Mouse (Mus musculus): ENCODE results near the gene Hspb11.

Gene Hspb11

DNA sequence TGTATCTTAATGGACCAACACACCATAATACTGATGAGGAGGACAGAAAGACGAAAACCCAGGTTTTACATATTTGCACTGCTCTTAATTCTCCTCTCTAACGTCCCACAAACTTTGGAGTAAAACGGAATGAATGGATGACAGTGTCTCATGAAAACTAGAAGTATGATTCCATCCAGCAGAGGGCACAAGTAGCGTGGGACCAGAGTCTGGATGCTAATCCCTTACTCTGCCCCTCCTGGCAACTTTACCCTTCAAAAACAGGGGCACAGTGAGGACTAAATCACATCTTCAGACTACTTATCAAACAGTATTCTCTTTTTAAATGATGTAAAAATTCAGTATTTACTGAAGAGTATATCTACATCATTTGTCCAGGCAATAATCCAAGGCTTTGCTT lies 2.9 kb upstream of the Hspb11 start:
- DNase-seq (ENCODE audit: low spot score) = peak; percentile 83

DNA sequence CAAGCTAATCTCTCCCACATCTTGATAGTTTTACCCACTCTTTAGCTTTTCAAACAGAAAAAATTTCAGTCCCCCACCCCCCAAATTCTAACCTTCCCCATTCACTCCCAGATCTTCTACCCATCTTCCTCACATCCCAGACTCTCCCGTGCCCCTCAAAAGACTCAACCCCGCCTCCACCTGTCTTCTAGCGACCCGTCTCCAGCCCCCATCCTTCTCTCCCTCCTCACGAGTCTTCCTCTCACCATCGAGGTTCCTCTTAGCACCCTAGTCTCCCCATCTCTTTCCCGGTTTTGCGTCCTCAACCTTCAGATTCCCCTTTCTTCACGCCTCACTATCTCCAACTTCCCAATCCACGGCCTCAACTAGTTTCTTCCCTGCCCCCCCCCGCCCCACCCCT lies 871 bp upstream of the Hspb11 start:
- DNase-seq (ENCODE audit: low spot score) = peak; percentile 11

DNA sequence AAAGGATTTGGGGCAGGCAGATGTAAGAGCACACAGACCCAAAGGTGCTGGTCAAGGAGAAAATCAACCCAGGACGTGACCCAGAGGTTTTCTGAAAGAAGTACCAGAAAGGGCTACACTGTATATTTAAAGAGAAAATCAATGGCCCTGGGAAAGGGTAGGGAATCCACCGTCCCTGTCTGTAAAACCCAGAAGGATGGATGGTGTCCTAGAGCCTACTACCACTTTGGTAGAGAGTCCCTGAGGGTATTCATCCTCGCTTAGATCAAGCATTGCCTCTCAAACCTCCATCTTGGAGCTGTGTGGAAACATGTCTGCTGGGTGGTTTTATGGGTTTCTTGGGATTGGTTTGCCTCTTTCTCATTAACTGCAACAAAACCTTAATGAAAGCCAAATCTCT lies 1.0 kb downstream of the Hspb11 start:
- no peak for DNase-seq (ENCODE audit: low spot score)

DNA sequence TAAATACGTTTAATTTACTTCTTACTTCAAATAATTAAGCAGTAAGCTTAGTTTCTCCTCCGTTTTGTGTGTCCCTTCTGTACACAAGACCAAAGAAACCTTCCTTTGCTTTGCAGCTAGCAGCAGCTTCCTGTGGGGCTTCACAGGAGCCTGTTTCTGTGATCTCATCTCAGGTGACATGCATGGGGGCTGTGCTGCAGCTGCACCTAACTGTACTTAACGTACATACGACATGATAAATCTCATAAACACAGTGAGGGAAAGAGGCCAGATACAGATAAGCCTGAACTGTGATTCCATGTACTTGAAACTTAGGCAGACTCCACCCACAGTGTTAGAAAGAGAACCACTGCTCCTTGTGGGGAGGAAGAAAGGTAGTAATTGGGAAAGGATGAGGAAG lies 6.6 kb downstream of the Hspb11 start:
- DNase-seq (ENCODE audit: low spot score) = no peak

DNA sequence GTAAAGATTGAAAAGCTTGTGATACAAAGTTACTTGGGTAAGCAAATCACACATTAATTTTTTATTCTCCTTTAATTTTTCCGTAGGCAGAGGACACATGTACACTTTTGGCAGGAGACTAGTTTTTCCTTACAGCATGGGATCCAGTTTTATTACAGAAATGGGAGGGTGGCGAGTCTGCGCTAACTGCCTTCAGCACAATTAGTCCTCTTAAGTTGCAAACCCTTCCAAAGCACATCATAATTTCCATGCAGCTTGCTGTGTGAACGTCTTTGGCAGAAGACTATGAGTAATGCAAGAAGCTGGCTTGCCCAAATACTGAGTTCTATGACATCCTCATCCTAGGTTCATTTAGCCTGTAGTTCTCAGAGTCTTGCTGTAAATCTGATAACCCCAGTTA lies 20.3 kb downstream of the Hspb11 start:
- no peak for DNase-seq (ENCODE audit: low spot score)

DNA sequence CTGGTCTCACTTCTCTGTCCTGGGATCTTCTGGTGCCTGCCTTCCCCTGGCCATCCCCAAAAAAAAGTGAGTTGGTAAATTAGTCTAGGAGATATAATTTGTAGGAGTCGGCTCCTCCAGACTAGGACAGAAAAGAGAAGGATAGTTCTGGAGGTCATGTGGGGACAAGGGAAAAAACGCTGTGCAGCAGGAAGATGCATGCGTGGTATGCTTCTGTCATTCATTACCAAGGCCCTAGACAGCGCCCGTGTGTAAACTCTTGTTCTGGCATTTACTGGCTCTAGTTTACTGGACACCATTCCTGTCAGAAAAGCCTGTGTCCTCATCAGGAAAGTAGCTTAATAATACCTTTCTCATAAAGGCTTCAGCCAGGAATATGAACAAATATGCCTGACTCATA lies 21.1 kb downstream of the Hspb11 start:
- DNase-seq (ENCODE audit: low spot score) = no peak

DNA sequence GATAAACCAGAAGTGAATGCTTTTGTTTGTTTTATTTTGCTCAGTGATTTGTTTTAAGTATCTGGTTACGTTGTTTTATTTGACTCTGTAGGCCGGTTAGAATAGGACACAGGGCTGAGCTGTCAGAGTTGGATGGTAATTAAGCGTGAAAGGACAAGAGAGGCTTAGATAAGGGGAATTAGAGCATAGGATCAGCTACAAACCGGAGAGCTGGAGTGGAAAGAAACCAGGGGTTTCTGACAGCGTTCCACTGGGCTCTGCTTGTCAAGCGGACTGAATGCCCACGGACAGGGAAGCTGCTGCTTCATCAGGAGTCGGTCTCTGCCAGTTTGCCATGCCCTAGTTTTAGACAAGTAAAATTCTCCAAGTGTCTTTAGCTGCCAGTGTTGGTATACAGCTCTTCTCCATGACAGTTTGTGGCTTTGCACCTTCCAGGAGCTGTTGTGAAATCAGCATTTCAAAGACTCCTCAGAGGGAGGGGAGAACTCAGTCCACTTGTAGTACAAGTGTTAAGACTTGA lies 24.9 kb downstream of the Hspb11 start:
- peak; percentile 48 for DNase-seq (ENCODE audit: low spot score)

DNA sequence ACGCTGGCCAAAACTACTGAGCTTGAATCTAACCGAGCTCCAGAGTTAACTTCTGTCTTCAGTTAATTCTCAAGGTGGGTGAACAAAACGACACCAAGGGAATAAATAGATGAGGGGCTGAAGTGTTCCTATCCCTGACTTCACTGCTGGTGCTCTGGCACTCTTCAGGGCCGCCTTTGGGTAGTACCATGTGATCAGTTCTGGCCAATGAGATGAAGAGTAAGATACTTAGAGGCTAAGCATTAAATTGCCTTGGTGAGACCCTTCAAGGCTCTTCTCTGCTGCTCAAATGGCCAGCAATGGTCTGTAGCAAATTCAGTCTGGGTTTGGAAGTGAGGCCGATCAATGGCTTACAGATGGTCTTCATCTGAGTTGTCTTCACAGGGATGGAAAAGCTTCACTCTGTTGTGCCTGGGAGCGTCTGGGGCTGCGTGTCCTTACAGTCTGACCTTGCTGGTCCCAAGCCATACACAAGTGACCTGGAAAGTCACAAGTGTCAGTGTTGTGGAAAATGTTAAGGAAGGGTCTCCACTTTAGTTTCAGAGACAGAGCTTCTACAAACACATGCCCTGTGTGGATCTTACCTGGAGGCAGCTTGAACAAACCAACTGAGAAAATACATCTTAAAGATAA lies 27.6 kb downstream of the Hspb11 start:
- DNase-seq (ENCODE audit: low spot score) = no peak

DNA sequence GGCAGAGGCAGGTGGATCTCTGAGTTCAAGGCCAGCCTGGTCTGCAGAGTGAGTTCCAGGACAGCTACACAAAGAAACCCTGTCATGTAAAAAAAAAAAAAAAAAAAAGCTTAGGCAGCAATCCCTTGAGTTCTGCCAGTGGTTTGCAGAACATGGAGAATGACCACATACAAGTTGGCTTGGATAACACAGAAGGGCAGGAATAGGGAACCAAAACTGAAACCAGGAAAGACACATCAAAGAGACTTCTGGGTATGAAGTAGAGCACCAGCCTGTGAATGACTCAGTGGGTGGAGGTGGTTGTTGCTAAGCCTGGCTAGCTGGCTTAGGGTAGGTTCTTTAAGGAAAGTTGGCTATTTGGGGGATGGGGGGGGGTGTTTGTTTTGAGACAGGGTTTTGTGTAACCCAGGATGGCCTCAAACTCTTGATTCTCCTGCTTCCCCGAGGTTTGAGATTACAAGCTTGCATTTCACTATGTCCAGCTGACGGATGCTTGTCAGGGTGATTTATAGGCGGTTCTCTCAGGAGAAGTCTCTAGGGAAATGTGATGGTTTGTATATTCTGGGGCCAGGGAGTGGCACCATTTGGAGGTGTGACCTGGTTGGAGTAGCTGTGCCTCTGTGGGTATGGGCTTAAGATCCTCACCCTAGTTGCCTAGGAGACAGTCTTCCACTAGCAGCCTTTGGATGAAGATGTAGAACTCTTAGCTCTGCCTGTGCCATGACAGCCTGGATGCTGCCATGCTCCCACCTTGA lies 32.2 kb downstream of the Hspb11 start:
- DNase-seq (ENCODE audit: low spot score) = no peak

DNA sequence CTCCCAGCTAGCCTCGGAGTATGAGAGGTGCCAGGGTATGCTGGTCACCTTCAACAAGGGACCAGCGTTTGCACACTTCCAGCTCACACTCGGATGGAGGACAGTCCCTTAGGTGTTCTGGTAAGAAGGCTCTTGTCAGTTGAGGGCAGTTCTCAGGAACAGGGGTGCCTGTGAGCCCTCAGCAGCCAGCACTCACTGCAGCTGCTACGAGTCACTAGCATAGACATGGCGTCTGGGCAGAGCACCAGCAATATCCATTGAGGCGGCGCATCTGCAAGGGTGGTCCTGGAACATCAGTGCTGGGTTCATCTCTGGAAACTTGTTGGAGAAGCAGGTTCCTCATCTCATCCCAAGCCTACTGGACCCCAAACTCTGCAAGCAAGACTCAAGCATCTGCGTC lies 33.0 kb downstream of the Hspb11 start:
- no peak for DNase-seq (ENCODE audit: low spot score)

DNA sequence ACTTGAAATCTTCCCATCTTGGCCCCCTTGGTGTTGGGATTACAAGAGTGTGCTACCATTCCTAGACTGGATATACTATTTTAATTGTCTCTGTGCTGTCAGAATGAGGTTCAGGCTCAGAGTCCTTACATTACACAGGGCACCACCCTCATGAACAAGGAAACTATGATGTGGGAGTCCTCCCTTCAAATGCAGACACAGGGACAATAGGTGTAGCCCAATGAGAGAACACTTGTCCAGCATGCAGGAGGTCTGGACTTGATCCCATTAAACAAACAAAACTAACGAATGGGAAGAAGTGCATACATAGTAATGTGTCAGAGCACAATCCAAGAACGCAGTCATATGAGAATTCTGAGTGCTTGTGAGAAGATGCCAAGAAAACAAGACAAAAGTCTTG lies 34.1 kb downstream of the Hspb11 start:
- no peak for DNase-seq (ENCODE audit: low spot score)

DNA sequence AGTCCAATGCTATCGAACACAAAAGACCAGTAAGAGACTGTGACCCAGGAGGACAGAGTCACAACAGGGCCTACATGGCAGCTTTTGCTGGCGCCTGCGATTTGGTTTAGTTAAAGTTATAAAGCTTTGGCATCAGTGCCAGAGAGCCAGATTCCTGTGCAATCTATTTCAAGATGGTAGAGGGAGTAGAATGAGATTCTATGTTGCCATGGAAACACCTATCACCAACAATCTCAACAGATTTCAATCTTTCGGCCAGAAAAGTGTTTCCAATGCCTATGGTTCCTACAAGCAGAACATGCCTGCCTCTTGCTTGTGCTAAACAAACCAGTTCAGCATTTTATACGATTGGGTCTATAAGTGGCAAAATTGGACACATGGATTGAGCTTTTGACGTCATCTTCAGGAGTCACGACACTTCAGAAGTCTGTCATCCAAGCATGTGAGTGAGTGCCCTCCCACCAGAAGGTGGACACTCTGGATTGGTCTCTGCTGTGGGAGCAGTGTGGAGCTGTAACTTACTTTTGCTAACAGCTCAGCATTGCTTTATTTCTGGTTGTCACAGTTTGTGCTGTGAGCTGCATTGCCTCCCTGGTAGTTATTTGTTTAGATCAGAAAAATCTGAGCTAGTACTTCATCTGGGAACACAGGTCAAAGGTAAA lies 38.3 kb downstream of the Hspb11 start:
- DNase-seq (ENCODE audit: low spot score) = no peak

DNA sequence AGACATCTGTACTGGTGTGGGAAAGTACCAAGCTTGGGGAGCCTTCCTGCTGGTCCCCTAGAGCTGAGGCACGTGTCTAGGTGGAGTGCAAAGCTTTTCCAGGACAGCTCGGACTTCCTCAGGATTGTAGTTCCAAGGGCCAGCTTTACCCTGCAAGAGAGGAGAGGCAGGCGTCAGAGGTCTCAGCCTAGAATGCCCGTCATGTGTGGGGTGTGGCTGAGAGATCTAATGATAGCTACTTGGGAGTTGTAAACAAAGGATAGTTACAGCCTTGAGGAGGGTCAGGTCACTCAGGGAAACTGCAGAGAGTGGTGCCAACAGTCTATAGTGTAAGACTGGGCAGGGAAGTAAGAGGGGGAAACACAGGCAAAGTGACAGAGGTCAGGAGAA lies 38.9 kb downstream of the Hspb11 start:
- DNase-seq (ENCODE audit: low spot score) = no peak

DNA sequence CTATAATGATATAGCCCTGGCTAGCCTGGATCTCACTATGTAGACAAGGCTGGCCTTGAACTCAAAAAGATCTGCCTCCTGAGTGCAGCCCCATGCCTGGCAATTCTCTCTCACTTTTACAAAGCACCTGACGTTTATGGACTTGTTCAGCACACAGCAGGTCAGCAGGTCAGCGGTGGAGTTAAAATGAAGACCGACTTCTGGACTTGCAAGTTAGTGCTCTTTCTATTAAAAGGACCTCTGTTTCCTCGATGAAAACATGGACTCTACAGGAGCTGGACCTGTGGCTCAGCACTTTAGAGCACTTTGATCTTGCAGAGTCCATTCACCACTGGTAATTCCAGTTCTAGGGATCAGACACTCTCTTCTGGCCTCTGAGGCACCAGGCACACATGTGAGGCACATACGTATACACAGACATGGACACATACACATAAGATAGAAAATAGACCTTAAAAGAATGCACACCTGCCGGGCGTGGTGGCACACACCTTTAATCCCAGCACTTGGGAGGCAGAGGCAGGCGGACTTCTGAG lies 44.7 kb downstream of the Hspb11 start:
- DNase-seq (ENCODE audit: low spot score) = no peak

DNA sequence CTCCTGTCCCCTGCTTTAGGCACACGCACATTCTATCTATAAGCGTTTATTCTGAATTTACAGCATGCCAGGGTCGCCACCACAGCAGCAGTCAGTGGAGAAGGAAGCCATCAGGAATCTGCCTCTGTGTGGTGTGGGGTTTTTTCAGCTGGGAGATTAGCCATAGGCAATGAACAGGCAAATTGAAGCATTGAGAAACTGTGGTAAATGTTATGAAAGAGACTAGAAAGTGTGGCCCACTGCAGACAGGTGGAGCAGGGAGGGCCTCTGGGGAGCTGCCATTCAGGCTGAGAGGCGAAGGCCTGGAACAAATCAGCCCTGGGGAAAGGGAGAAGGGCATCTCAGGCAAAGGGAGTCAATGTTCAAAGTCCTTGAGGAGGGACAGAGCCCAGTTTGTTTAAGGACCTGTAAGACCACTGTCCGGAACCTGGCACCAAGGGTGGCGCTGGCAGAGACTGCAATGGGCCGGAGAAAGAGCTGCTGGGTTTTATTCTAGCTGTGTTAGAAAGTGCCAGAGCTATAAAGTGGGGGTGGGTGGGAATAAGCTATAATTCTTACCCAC lies 46.5 kb downstream of the Hspb11 start:
- DNase-seq (ENCODE audit: low spot score) = no peak

DNA sequence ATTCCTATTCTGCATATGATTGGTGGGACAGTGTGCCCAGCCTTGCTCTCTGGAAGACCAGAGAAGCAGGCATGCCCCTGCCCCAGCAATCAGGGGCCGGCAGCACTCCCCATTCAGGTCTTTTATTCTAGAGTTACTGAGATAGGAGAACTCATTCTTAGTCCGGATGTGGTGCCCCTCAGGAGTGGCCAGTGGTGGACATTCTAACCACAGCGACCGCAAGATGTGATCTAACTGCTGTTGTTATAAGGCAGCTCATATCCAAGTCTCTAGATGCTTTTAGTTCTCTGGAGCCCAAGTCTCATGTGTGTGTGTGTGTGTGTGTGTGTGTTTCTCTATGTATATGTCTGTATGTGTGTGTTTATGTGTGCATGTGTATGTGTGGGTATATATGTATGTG lies 47.0 kb downstream of the Hspb11 start:
- DNase-seq (ENCODE audit: low spot score) = no peak

DNA sequence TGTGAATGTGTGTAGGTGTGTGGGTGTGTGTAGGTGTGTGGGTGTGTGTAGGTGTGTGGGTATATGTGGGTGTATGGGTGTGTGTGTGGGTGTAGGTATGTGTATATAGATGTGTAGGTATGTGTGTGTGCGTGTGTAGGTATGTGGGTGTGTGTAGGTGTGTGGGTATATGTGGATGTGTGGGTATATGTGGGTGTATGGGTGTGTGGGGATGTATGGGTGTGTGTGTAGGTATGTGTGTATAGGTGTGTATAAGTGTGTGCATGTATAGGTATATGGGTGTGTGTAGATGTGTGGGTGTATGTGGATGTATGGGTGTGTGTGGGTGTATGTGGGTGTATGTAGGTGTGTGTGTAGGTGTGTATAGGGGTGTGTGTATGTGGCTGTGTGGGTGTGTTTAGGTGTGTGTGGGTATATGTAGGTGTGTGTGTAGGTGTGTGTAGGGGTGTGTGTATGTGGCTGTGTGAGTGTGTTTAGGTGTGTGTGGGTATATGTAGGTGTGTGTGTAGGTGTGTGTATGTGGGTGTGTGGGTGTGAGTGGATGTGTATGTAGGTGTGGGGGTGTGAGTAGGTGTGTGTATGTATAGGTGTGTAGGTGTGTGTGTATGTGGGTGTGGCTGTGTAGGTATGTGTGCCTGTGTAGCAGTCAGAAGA lies 47.6 kb downstream of the Hspb11 start:
- DNase-seq (ENCODE audit: low spot score) = no peak

DNA sequence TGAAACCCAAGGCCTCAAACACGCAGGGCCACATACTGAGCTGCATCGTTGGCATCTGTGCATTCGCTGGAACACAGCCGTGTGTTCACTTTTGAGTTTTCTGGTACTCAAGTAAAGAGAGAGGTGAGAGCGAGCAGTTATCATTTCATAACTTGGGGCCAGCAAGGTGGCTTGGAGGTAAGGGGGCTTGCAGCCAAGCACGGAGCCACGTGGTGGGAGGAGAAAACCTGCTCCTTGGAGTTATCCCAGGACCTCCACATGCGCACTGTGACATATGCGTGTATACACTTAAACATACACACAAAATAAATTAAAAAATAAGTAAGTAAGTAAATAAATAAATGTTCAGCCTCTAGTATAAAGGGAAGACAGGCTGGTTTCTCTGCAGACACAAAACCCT lies 48.8 kb downstream of the Hspb11 start:
- DNase-seq (ENCODE audit: low spot score) = no peak

DNA sequence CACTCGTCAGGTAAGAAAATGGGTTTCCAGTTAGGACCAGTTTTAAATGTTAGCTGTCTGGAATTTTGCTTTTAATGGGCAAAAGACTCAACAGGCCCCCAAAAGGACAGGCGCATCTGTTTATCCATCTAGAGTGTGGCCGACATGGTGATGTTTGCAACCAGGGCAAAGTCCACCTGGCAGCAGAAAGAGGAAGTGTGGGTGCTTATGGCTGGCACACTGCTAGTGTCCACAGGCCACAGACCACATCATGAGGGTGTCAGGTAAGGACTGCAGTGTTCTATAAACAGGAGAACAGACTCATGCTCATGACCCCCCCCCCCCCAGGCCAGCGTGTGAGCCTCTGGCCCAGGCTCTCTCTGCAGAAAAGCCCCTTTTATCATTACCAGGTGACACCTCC lies 49.4 kb downstream of the Hspb11 start:
- DNase-seq (ENCODE audit: low spot score) = no peak

DNA sequence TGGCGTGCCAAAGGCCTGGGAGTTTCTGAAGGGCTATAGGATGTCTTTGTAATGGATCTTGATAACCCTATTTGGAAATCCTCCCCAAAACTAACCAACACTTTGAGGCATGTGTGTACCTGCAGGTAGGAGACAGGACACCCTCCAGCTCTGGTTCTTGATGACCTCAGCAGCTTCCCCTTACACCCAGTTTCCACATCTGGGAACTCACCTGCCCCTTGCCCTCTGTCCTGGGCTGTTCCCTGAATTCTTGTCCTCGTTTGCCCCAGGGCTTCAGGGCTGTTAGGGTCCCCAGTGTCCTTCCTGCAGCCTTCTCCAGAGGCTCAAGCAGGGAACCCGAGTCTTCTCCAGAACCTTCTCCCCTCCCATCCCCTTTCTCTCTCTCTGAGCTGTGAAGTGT lies 50.1 kb downstream of the Hspb11 start:
- DNase-seq (ENCODE audit: low spot score) = no peak

DNA sequence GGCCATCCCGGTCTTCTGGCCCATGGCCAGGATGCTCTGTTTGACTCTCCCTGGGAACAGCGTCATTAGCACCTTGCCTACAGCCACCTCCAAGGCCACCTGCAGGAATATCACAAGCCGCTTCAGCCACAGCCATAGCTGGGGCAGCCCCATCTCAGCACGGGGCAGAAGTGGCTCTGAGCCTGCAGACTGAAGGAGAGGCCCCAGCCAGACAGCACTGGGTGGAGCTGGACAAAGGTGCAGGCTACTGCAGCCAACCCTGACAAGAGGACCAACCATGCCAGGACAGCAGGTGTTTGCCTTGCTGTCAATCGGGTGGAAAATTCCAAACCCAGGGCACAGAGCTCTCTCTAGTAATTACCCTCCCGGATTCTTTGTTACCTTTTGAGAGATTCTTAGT lies 53.6 kb downstream of the Hspb11 start, which contains the start of gene Dio1:
Gene Dio1, minus strand, starts transcription at position 204 of the 400 bp plus-strand sequence.
- no peak for DNase-seq (ENCODE audit: low spot score)

Data from embryo, embryonic 10 days (tissue).